Mouse (Mus musculus) embryonic stem cell, embryonic (primary cell): ENCODE measurements at regions not wholly inside any gene's neighbourhood (a gene's known extent, or its start where the extent isn't known, plus 50 kb on each side); places are given as distances from the start of the nearest gene placed in this dataset.

Experiments used
- CTCF ChIA-PET, 4 experiments: fragments of 300-600 bp in 2 of 4; fragments of 350-600 bp in 2 of 4; sonication (Branson Sonifier 250); formaldehyde crosslinking; loops; one replicate each; lab custom pipeline; 2022; ENCODE audit warnings: inconsistent platforms in 2 of 4; lab: Charles Lee
- POLR2A ChIA-PET, 4 experiments: fragments of 300-600 bp in 2 of 4; fragments of 350-600 bp in 2 of 4; sonication (Branson Sonifier 250); formaldehyde crosslinking; loops; one replicate each; lab custom pipeline; 2022; ENCODE audit warnings: antibody characterized with exemption in 4 of 4, inconsistent platforms in 1 of 4; lab: Charles Lee

- ChIA-PET CTCF (no interaction called here), POLR2A (no interaction called here)
Measured at GRCm38 (mm10) chrX:58445624-58446323, 423.3 kb downstream of the Zic3 start.

- POLR2A ChIA-PET, result no interaction called here
- CTCF ChIA-PET, result interaction anchor here in 1 of 4 experiments (0.5 kb wide), 1 partner anchor 61 kb away, joined by 3 read pairs; no protein-coding TSS in a partner anchor
Measured at GRCm38 (mm10) chrX:58447605-58448004, 425.1 kb downstream of the Zic3 start.

- CTCF ChIA-PET, result no interaction called here
- POLR2A ChIA-PET, result no interaction called here
Measured at GRCm38 (mm10) chrX:58469683-58470082, 439.5 kb upstream of the 4930550L24Rik start.

- CTCF ChIA-PET, result no interaction called here
- POLR2A ChIA-PET, result no interaction called here
Measured at GRCm38 (mm10) chrX:58470986-58471385, 438.2 kb upstream of the 4930550L24Rik start.

- ChIA-PET CTCF (interaction anchor here in 1 of 4 experiments (0.6 kb wide), 1 partner anchor 569 kb away, joined by 3 read pairs; no protein-coding TSS in a partner anchor), POLR2A (no interaction called here)
Measured at GRCm38 (mm10) chrX:58490861-58491260, 418.3 kb upstream of the 4930550L24Rik start.

- POLR2A ChIA-PET, result no interaction called here
- CTCF ChIA-PET, result no interaction called here
Measured at GRCm38 (mm10) chrX:58503573-58503972, 405.6 kb upstream of the 4930550L24Rik start.

GRCm38 (mm10) chrX:58514925-58515324 lies 394.2 kb upstream of the 4930550L24Rik start:
- CTCF ChIA-PET, result no interaction called here
- POLR2A ChIA-PET, result no interaction called here
